Mouse (Mus musculus): ENCODE measurements at regions not wholly inside any gene's neighbourhood (a gene's known extent, or its start where the extent isn't known, plus 50 kb on each side); places are given as distances from the start of the nearest gene placed in this dataset.

GRCm38 (mm10) chr5:101064308-101064707, 218.8 kb downstream of the Gpat3 start:
- WGBS: 73% methylated on average over 3 of the region's 3 CpGs
- Histone ChIP-seq H3K27me3 (ENCODE audit: insufficient read depth, poor library complexity, severe bottlenecking) (no peaks in the 10 kb centered on the region), H3K4me3 (no peak overlapping the region), H3K27ac (no peak overlapping the region), H3K9me3 (no peaks in the 10 kb centered on the region), H3K4me1 (replicated peaks) (no peaks in the 10 kb centered on the region), H3K36me3 (no peaks in the 10 kb centered on the region)
- DNase-seq (ENCODE audit: low spot score): no peak

- Histone ChIP-seq H3K4me1 (replicated peaks) (no peaks in the 10 kb centered on the region), H3K4me3 (no peak overlapping the region), H3K27me3 (ENCODE audit: insufficient read depth, poor library complexity, severe bottlenecking) (no peaks in the 10 kb centered on the region), H3K9me3 (no peaks in the 10 kb centered on the region), H3K27ac (no peak overlapping the region), H3K36me3 (no peaks in the 10 kb centered on the region)
- no peak for DNase-seq (ENCODE audit: low spot score)
- 94% methylated on average over 4 of the region's 4 CpGs for WGBS
Observed at GRCm38 (mm10) chr5:101063254-101063653, 217.7 kb downstream of the Gpat3 start.

GRCm38 (mm10) chr5:101051591-101051990, 206.1 kb downstream of the Gpat3 start:
- no peaks in the 10 kb centered on the region for H3K4me1 ChIP-seq (replicated peaks)
- no peaks in the 10 kb centered on the region for H3K36me3 ChIP-seq
- 95% methylated on average over 7 of the region's 7 CpGs for WGBS
- DNase-seq (ENCODE audit: low spot score): no peak
- 0 out of 2 replicates have a peak, but pooled peaks cover 2% of the 10 kb centered on the region for H3K9me3 ChIP-seq
- H3K4me3 ChIP-seq: no peak overlapping the region
- H3K27ac ChIP-seq: no peak overlapping the region
- H3K27me3 ChIP-seq (ENCODE audit: insufficient read depth, poor library complexity, severe bottlenecking): no peaks in the 10 kb centered on the region

- no peaks in the 10 kb centered on the region for H3K27me3 ChIP-seq (ENCODE audit: insufficient read depth, poor library complexity, severe bottlenecking)
- no peaks in the 10 kb centered on the region for H3K36me3 ChIP-seq
- no peaks in the 10 kb centered on the region for H3K9me3 ChIP-seq
- no peak for DNase-seq (ENCODE audit: low spot score)
- WGBS: 85% methylated on average over 9 of the region's 9 CpGs
- no peak overlapping the region for H3K4me3 ChIP-seq
- no peaks in the 10 kb centered on the region for H3K4me1 ChIP-seq (replicated peaks)
- H3K27ac ChIP-seq: no peak overlapping the region
Observed at GRCm38 (mm10) chr5:101040488-101040887, 195.0 kb downstream of the Gpat3 start.

GRCm38 (mm10) chr5:101032968-101033367, 187.5 kb downstream of the Gpat3 start:
- no peaks in the 10 kb centered on the region for H3K4me1 ChIP-seq (replicated peaks)
- H3K27me3 ChIP-seq (ENCODE audit: insufficient read depth, poor library complexity, severe bottlenecking): 0 out of 2 replicates have a peak, but pooled peaks cover 9% of the 10 kb centered on the region
- H3K9me3 ChIP-seq: no peaks in the 10 kb centered on the region
- no peak overlapping the region for H3K27ac ChIP-seq
- 85% methylated on average over 16 of the region's 16 CpGs for WGBS
- H3K4me3 ChIP-seq: no peak overlapping the region
- no peaks in the 10 kb centered on the region for H3K36me3 ChIP-seq
- no peak for DNase-seq (ENCODE audit: low spot score)

- no peak overlapping the region for H3K4me3 ChIP-seq
- H3K4me1 ChIP-seq (replicated peaks): no peaks in the 10 kb centered on the region
- H3K27me3 ChIP-seq (ENCODE audit: insufficient read depth, poor library complexity, severe bottlenecking): 0 out of 2 replicates have a peak, but pooled peaks cover 9% of the 10 kb centered on the region
- WGBS: 79% methylated on average over 12 of the region's 12 CpGs
- no peak for DNase-seq (ENCODE audit: low spot score)
- no peaks in the 10 kb centered on the region for H3K9me3 ChIP-seq
- H3K27ac ChIP-seq: no peak overlapping the region
- H3K36me3 ChIP-seq: no peaks in the 10 kb centered on the region
Observed at GRCm38 (mm10) chr5:101032147-101032900, 186.8 kb downstream of the Gpat3 start.

- DNase-seq (ENCODE audit: low spot score): no peak
- Histone ChIP-seq H3K9me3 (no peaks in the 10 kb centered on the region), H3K4me1 (replicated peaks) (peaks cover 10% of the 10 kb centered on the region; the same call in 1 of the 2 replicates), H3K27ac (no peak overlapping the region), H3K4me3 (no peak overlapping the region), H3K27me3 (ENCODE audit: insufficient read depth, poor library complexity, severe bottlenecking) (peaks cover 37% of the 10 kb centered on the region), H3K36me3 (no peaks in the 10 kb centered on the region)
- WGBS: 85% methylated on average over 5 of the region's 5 CpGs
Observed at GRCm38 (mm10) chr5:101024796-101025195, 179.3 kb downstream of the Gpat3 start.

GRCm38 (mm10) chr5:101023784-101024183, 178.3 kb downstream of the Gpat3 start:
- Histone ChIP-seq H3K27me3 (ENCODE audit: insufficient read depth, poor library complexity, severe bottlenecking) (peaks cover 37% of the 10 kb centered on the region), H3K4me1 (replicated peaks) (peaks cover 10% of the 10 kb centered on the region; the same call in 1 of the 2 replicates), H3K9me3 (no peaks in the 10 kb centered on the region), H3K27ac (no peak overlapping the region), H3K36me3 (no peaks in the 10 kb centered on the region), H3K4me3 (no peak overlapping the region)
- 54% methylated on average over 8 of the region's 8 CpGs for WGBS
- DNase-seq (ENCODE audit: low spot score): peak; percentile 2

GRCm38 (mm10) chr5:101020784-101021183, 175.3 kb downstream of the Gpat3 start:
- 11% methylated on average over 11 of the region's 11 CpGs for WGBS
- DNase-seq (ENCODE audit: low spot score): peak; percentile 83
- Histone ChIP-seq H3K4me1 (replicated peaks) (peaks cover 10% of the 10 kb centered on the region; the same call in 1 of the 2 replicates), H3K4me3 (no peak overlapping the region), H3K27ac (no peak overlapping the region), H3K9me3 (no peaks in the 10 kb centered on the region), H3K27me3 (ENCODE audit: insufficient read depth, poor library complexity, severe bottlenecking) (peaks cover 45% of the 10 kb centered on the region), H3K36me3 (no peaks in the 10 kb centered on the region)

GRCm38 (mm10) chr5:101013844-101014243, 168.3 kb downstream of the Gpat3 start:
- Histone ChIP-seq H3K4me1 (replicated peaks) (no peaks in the 10 kb centered on the region), H3K4me3 (no peak overlapping the region), H3K36me3 (no peaks in the 10 kb centered on the region), H3K9me3 (no peaks in the 10 kb centered on the region), H3K27ac (no peak overlapping the region), H3K27me3 (ENCODE audit: insufficient read depth, poor library complexity, severe bottlenecking) (peaks cover 10% of the 10 kb centered on the region)
- 72% methylated on average over 5 of the region's 5 CpGs for WGBS
- no peak for DNase-seq (ENCODE audit: low spot score)

- H3K4me1 ChIP-seq (replicated peaks): no peaks in the 10 kb centered on the region
- H3K27me3 ChIP-seq (ENCODE audit: insufficient read depth, poor library complexity, severe bottlenecking): no peaks in the 10 kb centered on the region
- no peak overlapping the region for H3K4me3 ChIP-seq
- H3K9me3 ChIP-seq: 0 out of 2 replicates have a peak, but pooled peaks cover 3% of the 10 kb centered on the region
- WGBS: 78% methylated on average over 3 of the region's 3 CpGs
- H3K27ac ChIP-seq: no peak overlapping the region
- no peak for DNase-seq (ENCODE audit: low spot score)
- no peaks in the 10 kb centered on the region for H3K36me3 ChIP-seq
Observed at GRCm38 (mm10) chr5:101005216-101005615, 159.7 kb downstream of the Gpat3 start.

GRCm38 (mm10) chr5:101000436-101000835, 154.9 kb downstream of the Gpat3 start:
- Histone ChIP-seq H3K27me3 (ENCODE audit: insufficient read depth, poor library complexity, severe bottlenecking) (no peaks in the 10 kb centered on the region), H3K36me3 (no peaks in the 10 kb centered on the region), H3K27ac (no peak overlapping the region), H3K4me3 (no peak overlapping the region), H3K4me1 (replicated peaks) (no peaks in the 10 kb centered on the region), H3K9me3 (no peaks in the 10 kb centered on the region)
- WGBS: 96% methylated on average over 6 of the region's 6 CpGs
- DNase-seq (ENCODE audit: low spot score): no peak

GRCm38 (mm10) chr5:100992365-100992764, 146.9 kb downstream of the Gpat3 start:
- Histone ChIP-seq H3K9me3 (no peaks in the 10 kb centered on the region), H3K4me3 (no peak overlapping the region), H3K27ac (no peak overlapping the region), H3K27me3 (ENCODE audit: insufficient read depth, poor library complexity, severe bottlenecking) (no peaks in the 10 kb centered on the region), H3K4me1 (replicated peaks) (no peaks in the 10 kb centered on the region), H3K36me3 (no peaks in the 10 kb centered on the region)
- 84% methylated on average over 2 of the region's 2 CpGs for WGBS
- DNase-seq (ENCODE audit: low spot score): no peak
